Mouse (Mus musculus) midbrain, embryonic 12.5 days (tissue): ENCODE data around the gene Myh9. TPM values are rescaled to one million over a fixed set of nuclear protein-coding genes. Genes with fewer than 3 reads are reported as not detected.
"Not testable (repeated sequence)": the region's sequence is repeated elsewhere in the genome, so short reads cannot be mapped to it uniquely, and the experiment has no call there.

Experiments used
- ATAC-seq: fragments of 200-750 bp; cut with Nextera tagmentation; 2 replicates; pipeline ENCODE4 v1.8.0; 2017; ENCODE audit warnings: low read depth, moderate TSS enrichment, moderate library complexity; ENCODE audit not compliant: low FRiP score
- H3K27ac ChIP-seq: fragments of 300-500 bp; sonication (generic); replicated peaks from 2 replicates; pipeline ENCODE4 v1.5.1; 2016; ENCODE audit warnings: mild to moderate bottlenecking
- H3K27me3 ChIP-seq: fragments of 300-500 bp; sonication (generic); 2 replicates; pipeline ENCODE4 v1.6.1; 2016; ENCODE audit warnings: mild to moderate bottlenecking
- H3K36me3 ChIP-seq: fragments of 300-500 bp; sonication (generic); 2 replicates; pipeline ENCODE4 v1.6.1; 2016
- H3K4me1 ChIP-seq: fragments of 300-500 bp; sonication (generic); 2 replicates; pipeline ENCODE4 v1.6.1; 2016
- H3K4me2 ChIP-seq: fragments of 300-500 bp; sonication (generic); replicated peaks from 2 replicates; pipeline ENCODE4 v1.6.1; 2016; ENCODE audit warnings: mild to moderate bottlenecking, moderate library complexity
- H3K4me3 ChIP-seq: fragments of 300-500 bp; sonication (generic); 2 replicates; pipeline ENCODE4 v1.5.1; 2016; ENCODE audit warnings: mild to moderate bottlenecking
- H3K9ac ChIP-seq: fragments of 300-500 bp; sonication (generic); replicated peaks from 2 replicates; pipeline ENCODE4 v1.6.1; 2016; ENCODE audit warnings: mild to moderate bottlenecking, moderate library complexity
- H3K9me3 ChIP-seq: fragments of 300-500 bp; sonication (generic); 2 replicates; pipeline ENCODE4 v1.6.1; 2016; ENCODE audit warnings: mild to moderate bottlenecking
- WGBS: fragments of 180-500 bp; shearing (Covaris S2); methylation state at CpG from one replicate; pipeline ENCODE4 v1.1.7; 2016; 5-methylcytosine and 5-hydroxymethylcytosine counted together
- polyA plus RNA-seq: library from polyadenylated mRNA; unstranded; fragments of >200 nt; fragmentation: Nextera tagmentation; extraction: Ambion mirVana; gene quantifications from 2 replicates; pipeline ENCODE4 v1.2.1, GENCODE M21; 2016

Gene Myh9
- polyA plus RNA-seq, 1 experiment from 2014 or later = 24.9 TPM

- Histone ChIP-seq H3K9ac (no peak overlapping the region), H3K9me3 (no peaks in the 10 kb centered on the region), H3K4me3 (no peak overlapping the region), H3K4me1 (no peaks in the 10 kb centered on the region), H3K36me3 (no peaks in the 10 kb centered on the region), H3K4me2 (no peak overlapping the region), H3K27ac (no peak overlapping the region), H3K27me3 (0 out of 2 replicates have a peak, but pooled peaks cover 3% of the 10 kb centered on the region)
- WGBS = 60% methylated on average over 11 of the region's 11 CpGs
- no peak for ATAC-seq
Measured at GRCm38 (mm10) chr15:77752443-77752842, 89.5 kb downstream of the Myh9 start.

GRCm38 (mm10) chr15:77750461-77750860, 91.5 kb downstream of the Myh9 start:
- no peaks in the 10 kb centered on the region for H3K27me3 ChIP-seq
- H3K4me2 ChIP-seq = no peak overlapping the region
- no peaks in the 10 kb centered on the region for H3K9me3 ChIP-seq
- H3K27ac ChIP-seq = no peak overlapping the region
- H3K4me1 ChIP-seq = no peaks in the 10 kb centered on the region
- no peak overlapping the region for H3K4me3 ChIP-seq
- no peak for ATAC-seq
- no peak overlapping the region for H3K9ac ChIP-seq
- WGBS = 30% methylated on average over 1 of the region's 1 CpGs
- no peaks in the 10 kb centered on the region for H3K36me3 ChIP-seq

GRCm38 (mm10) chr15:77749717-77750116, 92.3 kb downstream of the Myh9 start:
- Histone ChIP-seq H3K4me1 (no peaks in the 10 kb centered on the region), H3K9me3 (no peaks in the 10 kb centered on the region), H3K27ac (no peak overlapping the region), H3K4me2 (no peak overlapping the region), H3K9ac (no peak overlapping the region), H3K27me3 (no peaks in the 10 kb centered on the region), H3K36me3 (no peaks in the 10 kb centered on the region), H3K4me3 (no peak overlapping the region)
- WGBS = 89% methylated on average over 10 of the region's 10 CpGs
- no peak for ATAC-seq

GRCm38 (mm10) chr15:77748414-77748813, 93.6 kb downstream of the Myh9 start:
- ATAC-seq = no peak
- no peaks in the 10 kb centered on the region for H3K4me1 ChIP-seq
- H3K4me3 ChIP-seq = no peak overlapping the region
- H3K9me3 ChIP-seq = no peaks in the 10 kb centered on the region
- H3K27ac ChIP-seq = no peak overlapping the region
- no peaks in the 10 kb centered on the region for H3K36me3 ChIP-seq
- H3K9ac ChIP-seq = no peak overlapping the region
- H3K27me3 ChIP-seq = no peaks in the 10 kb centered on the region
- WGBS = 92% methylated on average over 3 of the region's 3 CpGs
- H3K4me2 ChIP-seq = no peak overlapping the region

- Histone ChIP-seq H3K9ac (no peak overlapping the region), H3K36me3 (no peaks in the 10 kb centered on the region), H3K27ac (no peak overlapping the region), H3K4me3 (no peak overlapping the region), H3K9me3 (no peaks in the 10 kb centered on the region), H3K4me2 (no peak overlapping the region), H3K27me3 (no peaks in the 10 kb centered on the region), H3K4me1 (no peaks in the 10 kb centered on the region)
- ATAC-seq = no peak
- 93% methylated on average over 1 of the region's 1 CpGs for WGBS
Measured at GRCm38 (mm10) chr15:77746326-77746725, 95.6 kb downstream of the Myh9 start.

GRCm38 (mm10) chr15:77745081-77745480, 96.9 kb downstream of the Myh9 start:
- no peak for ATAC-seq
- Histone ChIP-seq H3K4me2 (no peak overlapping the region), H3K9ac (no peak overlapping the region), H3K36me3 (no peaks in the 10 kb centered on the region), H3K9me3 (no peaks in the 10 kb centered on the region), H3K4me1 (no peaks in the 10 kb centered on the region), H3K27ac (no peak overlapping the region), H3K27me3 (no peaks in the 10 kb centered on the region), H3K4me3 (no peak overlapping the region)

- Histone ChIP-seq H3K4me2 (no peak overlapping the region), H3K27ac (no peak overlapping the region), H3K36me3 (no peaks in the 10 kb centered on the region), H3K4me1 (no peaks in the 10 kb centered on the region), H3K9me3 (no peaks in the 10 kb centered on the region), H3K9ac (no peak overlapping the region), H3K4me3 (no peak overlapping the region), H3K27me3 (no peaks in the 10 kb centered on the region)
- ATAC-seq = no peak
- WGBS = 45% methylated on average over 5 of the region's 5 CpGs
Measured at GRCm38 (mm10) chr15:77744632-77745031, 97.3 kb downstream of the Myh9 start.

- not testable (repeated sequence) for ATAC-seq, H3K9ac ChIP-seq, H3K36me3 ChIP-seq, H3K4me2 ChIP-seq, H3K27me3 ChIP-seq, H3K9me3 ChIP-seq, H3K4me1 ChIP-seq, H3K4me3 ChIP-seq, H3K27ac ChIP-seq
- 90% methylated on average over 6 of the region's 6 CpGs for WGBS
Measured at GRCm38 (mm10) chr15:77741556-77741955, 100.4 kb downstream of the Myh9 start.

- Histone ChIP-seq H3K36me3 (no peaks in the 10 kb centered on the region), H3K4me2 (no peak overlapping the region), H3K9ac (no peak overlapping the region), H3K4me3 (no peak overlapping the region), H3K27me3 (no peaks in the 10 kb centered on the region), H3K27ac (no peak overlapping the region), H3K9me3 (no peaks in the 10 kb centered on the region), H3K4me1 (no peaks in the 10 kb centered on the region)
- WGBS = 80% methylated on average over 9 of the region's 9 CpGs
- no peak for ATAC-seq
Measured at GRCm38 (mm10) chr15:77740511-77741297, 101.3 kb downstream of the Myh9 start.

- H3K9ac ChIP-seq, H3K4me3 ChIP-seq, ATAC-seq, H3K27me3 ChIP-seq, H3K36me3 ChIP-seq, H3K4me1 ChIP-seq, H3K27ac ChIP-seq, H3K4me2 ChIP-seq, H3K9me3 ChIP-seq: not testable (repeated sequence)
- 53% methylated on average over 4 of the region's 4 CpGs for WGBS
Measured at GRCm38 (mm10) chr15:77733903-77734302, 108.1 kb downstream of the Myh9 start.

GRCm38 (mm10) chr15:77733380-77733779, 108.6 kb downstream of the Myh9 start:
- not testable (repeated sequence) for H3K9me3 ChIP-seq, H3K9ac ChIP-seq, H3K4me1 ChIP-seq, H3K36me3 ChIP-seq, H3K27ac ChIP-seq, H3K4me2 ChIP-seq, ATAC-seq, H3K4me3 ChIP-seq, H3K27me3 ChIP-seq
- 87% methylated on average over 8 of the region's 8 CpGs for WGBS

- not testable (repeated sequence) for H3K27ac ChIP-seq, H3K9ac ChIP-seq, H3K4me3 ChIP-seq, H3K4me1 ChIP-seq, ATAC-seq, H3K36me3 ChIP-seq, H3K4me2 ChIP-seq, H3K27me3 ChIP-seq, H3K9me3 ChIP-seq
- 74% methylated on average over 10 of the region's 10 CpGs for WGBS
Measured at GRCm38 (mm10) chr15:77732851-77733250, 109.1 kb downstream of the Myh9 start.

GRCm38 (mm10) chr15:77731605-77732004, 110.4 kb downstream of the Myh9 start:
- no peak overlapping the region for H3K4me2 ChIP-seq
- WGBS = 83% methylated on average over 5 of the region's 5 CpGs
- ATAC-seq = no peak
- H3K36me3 ChIP-seq = no peaks in the 10 kb centered on the region
- no peaks in the 10 kb centered on the region for H3K27me3 ChIP-seq
- H3K27ac ChIP-seq = no peak overlapping the region
- no peaks in the 10 kb centered on the region for H3K9me3 ChIP-seq
- H3K4me3 ChIP-seq = no peak overlapping the region
- H3K9ac ChIP-seq = no peak overlapping the region
- H3K4me1 ChIP-seq = no peaks in the 10 kb centered on the region
